Mouse (Mus musculus) C2C12 (cell line): ENCODE measurements at regions not wholly inside any gene's neighbourhood (a gene's known extent, or its start where the extent isn't known, plus 50 kb on each side); places are given as distances from the start of the nearest gene placed in this dataset.

Source experiments
- H3K27me3 ChIP-seq: one replicate; pipeline ENCODE4 v1.6.1; 2011; ENCODE audit not compliant: control insufficient read depth, insufficient read depth, insufficient read length
- H3K36me3 ChIP-seq: one replicate; pipeline ENCODE4 v1.6.1; 2011; ENCODE audit not compliant: control insufficient read depth, insufficient read depth
- H3K4me3 ChIP-seq: one replicate; pipeline ENCODE4 v1.5.1; 2011; ENCODE audit warnings: mild to moderate bottlenecking, control low read depth; ENCODE audit not compliant: poor library complexity, insufficient read depth, severe bottlenecking
- H3K79me2 ChIP-seq: one replicate; pipeline ENCODE4 v1.6.1; 2011; ENCODE audit not compliant: control insufficient read depth, insufficient read depth
- H3K79me3 ChIP-seq: one replicate; pipeline ENCODE4 v1.6.1; 2011; ENCODE audit warnings: low read depth, control low read depth
- H3ac ChIP-seq: one replicate; pipeline ENCODE3; 2011; ENCODE audit warnings: low read depth; ENCODE audit not compliant: control insufficient read depth, insufficient read length
- CEBPB ChIP-seq: IDR thresholded peaks from one replicate; pipeline ENCODE4 v1.6.1; 2011; ENCODE audit warnings: low read depth, mild to moderate bottlenecking, control low read depth, moderate library complexity
- CTCF ChIP-seq: IDR thresholded peaks from one replicate; pipeline ENCODE4 v1.5.1; 2011; ENCODE audit not compliant: control insufficient read depth, insufficient read depth, insufficient read length
- FOSL1 ChIP-seq: IDR thresholded peaks from one replicate; pipeline ENCODE4 v1.8.0; 2011; ENCODE audit warnings: mild to moderate bottlenecking, low read length; ENCODE audit not compliant: poor library complexity, insufficient read depth, severe bottlenecking
- MAX ChIP-seq: IDR thresholded peaks from one replicate; pipeline ENCODE4 v1.6.1; 2011; ENCODE audit warnings: mild to moderate bottlenecking, control low read depth
- MYOD1 ChIP-seq: IDR thresholded peaks from one replicate; pipeline ENCODE4 v1.6.1; 2011; ENCODE audit warnings: low read depth; ENCODE audit not compliant: control insufficient read depth, insufficient read length
- MYOG ChIP-seq: IDR thresholded peaks from one replicate; pipeline ENCODE4 v1.6.1; 2011; ENCODE audit not compliant: control insufficient read depth, insufficient read length; ENCODE audit errors: extremely low read depth
- USF1 ChIP-seq: IDR thresholded peaks from one replicate; pipeline ENCODE4 v1.6.1; 2011; ENCODE audit warnings: low read depth, mild to moderate bottlenecking, control low read depth, moderate library complexity

DNA sequence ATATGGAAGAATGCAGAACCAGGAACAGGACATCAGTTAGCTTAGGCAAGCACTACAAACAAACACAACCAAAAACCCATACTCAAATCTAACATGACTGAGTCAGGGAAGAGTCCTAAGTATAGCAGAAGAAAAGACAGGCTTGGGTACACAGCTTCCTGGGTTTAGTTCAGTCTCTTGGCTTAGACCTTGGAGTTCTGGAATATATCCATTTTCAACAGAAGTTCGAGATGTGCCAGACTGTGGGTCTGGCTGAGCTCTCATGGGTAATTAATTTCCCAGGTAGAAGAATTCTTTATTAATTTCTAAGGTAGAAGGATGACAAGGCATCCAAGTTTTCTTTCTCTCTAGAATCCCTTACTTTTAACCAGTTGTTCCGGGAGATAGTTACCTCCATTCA is 396.2 kb downstream of the Gpam start:
- TF ChIP-seq MYOD1 (no peak), FOSL1 (no peak)
- no peaks in the 10 kb centered on the region for H3K27me3 ChIP-seq
- H3ac ChIP-seq: no peak overlapping the region
- H3K79me2 ChIP-seq: no peaks in the 10 kb centered on the region
- no peaks in the 10 kb centered on the region for H3K79me3 ChIP-seq
- H3K4me3 ChIP-seq: no peak overlapping the region
- H3K36me3 ChIP-seq: no peaks in the 10 kb centered on the region

DNA sequence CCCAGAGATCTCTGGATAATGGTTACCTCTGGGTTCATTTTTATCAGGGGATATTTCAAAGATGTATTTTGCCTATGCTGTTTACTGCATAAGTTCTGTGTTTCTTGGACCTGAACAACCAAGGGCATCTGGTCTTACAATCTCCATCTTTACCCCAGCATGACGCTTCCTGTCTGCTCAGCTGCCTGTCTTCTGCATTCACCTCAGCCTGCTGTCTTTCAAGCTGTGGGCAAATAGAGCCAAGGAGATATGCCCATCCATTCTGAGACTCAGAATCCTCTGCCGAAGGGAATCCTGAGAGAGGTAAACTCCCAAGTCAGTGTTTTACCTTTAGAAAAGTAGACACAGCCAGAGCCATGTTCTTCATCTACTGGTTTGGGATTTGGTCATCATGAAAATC is 396.7 kb downstream of the Gpam start:
- no peaks in the 10 kb centered on the region for H3K27me3 ChIP-seq
- H3K36me3 ChIP-seq: no peaks in the 10 kb centered on the region
- H3K4me3 ChIP-seq: no peak overlapping the region
- H3K79me2 ChIP-seq: no peaks in the 10 kb centered on the region
- H3K79me3 ChIP-seq: no peaks in the 10 kb centered on the region
- H3ac ChIP-seq: no peak overlapping the region
- TF ChIP-seq MAX (no peak), CEBPB (no peak), CTCF (no peak), MYOG (no peak), MYOD1 (no peak), USF1 (no peak), FOSL1 (no peak)

DNA sequence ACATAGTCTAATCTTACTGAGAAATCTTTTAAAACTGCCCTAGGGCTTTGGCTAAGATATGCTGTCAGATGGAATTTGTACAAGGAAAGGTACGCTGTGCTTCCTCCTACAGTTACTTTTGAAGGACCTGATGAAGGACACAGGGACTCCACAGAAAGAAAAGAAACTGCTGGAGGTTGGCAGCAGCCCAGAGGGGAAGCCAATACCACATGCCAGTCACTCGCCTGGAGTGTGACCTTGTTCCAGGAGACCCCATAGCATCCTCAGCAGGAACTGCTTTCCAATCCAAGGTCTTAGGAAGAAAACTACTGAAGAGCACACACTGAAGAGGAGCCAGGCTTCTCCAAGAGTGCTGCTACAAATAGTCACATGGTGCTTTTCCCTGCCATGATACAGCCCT is 404.9 kb downstream of the Gpam start:
- Histone ChIP-seq H3K27me3 (no peaks in the 10 kb centered on the region), H3ac (no peak overlapping the region), H3K4me3 (no peak overlapping the region), H3K36me3 (no peaks in the 10 kb centered on the region), H3K79me2 (no peaks in the 10 kb centered on the region), H3K79me3 (no peaks in the 10 kb centered on the region)
- TF ChIP-seq MAX (no peak), CEBPB (no peak), USF1 (no peak), FOSL1 (no peak), MYOG (no peak), CTCF (no peak)

DNA sequence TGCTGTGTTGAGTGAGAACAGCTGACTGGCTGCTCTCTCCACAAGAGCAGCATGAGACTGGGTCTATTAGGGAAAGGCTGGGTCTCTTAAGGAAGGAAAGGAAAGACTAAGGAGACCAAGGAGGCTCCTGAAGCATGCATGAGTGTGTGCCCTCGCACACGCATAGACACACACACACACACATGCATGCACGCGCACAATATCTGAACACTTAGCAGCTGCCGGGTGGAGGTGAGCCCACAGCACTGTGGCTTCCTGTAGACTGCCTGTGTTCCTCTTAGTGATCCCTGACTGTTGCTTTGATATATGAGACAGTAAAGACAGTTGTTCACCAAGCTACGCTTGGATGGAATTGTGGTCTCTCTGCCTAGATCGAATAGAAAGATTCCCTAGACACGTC is 429.6 kb downstream of the Gpam start:
- no peaks in the 10 kb centered on the region for H3K79me3 ChIP-seq
- no peak overlapping the region for H3ac ChIP-seq
- H3K79me2 ChIP-seq: no peaks in the 10 kb centered on the region
- H3K4me3 ChIP-seq: no peak overlapping the region
- no peak for TF ChIP-seq FOSL1
- TF ChIP-seq MYOG: no peak
- no peak for TF ChIP-seq USF1
- no peak for TF ChIP-seq MAX
- no peak for TF ChIP-seq CTCF
- no peak for TF ChIP-seq CEBPB
- TF ChIP-seq MYOD1: no peak
- H3K27me3 ChIP-seq: no peaks in the 10 kb centered on the region
- no peaks in the 10 kb centered on the region for H3K36me3 ChIP-seq

DNA sequence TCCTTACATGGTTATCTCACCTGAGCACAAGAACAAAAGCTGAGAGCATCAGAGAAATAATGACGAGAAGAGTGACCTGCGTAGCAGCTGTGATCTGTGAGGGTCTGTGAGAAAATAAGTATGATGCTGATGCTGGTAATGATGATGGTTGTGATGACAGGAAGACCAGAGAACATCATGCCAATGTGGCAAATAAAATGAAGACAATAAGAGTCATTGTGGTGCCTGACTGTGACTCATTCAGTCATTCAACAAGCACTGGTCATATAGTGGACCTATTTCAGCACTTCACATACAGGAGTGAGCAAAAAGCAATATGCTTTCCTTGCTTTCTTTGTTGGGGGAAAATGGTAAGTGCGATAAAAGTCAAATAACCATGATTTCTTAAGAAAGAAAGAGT is 433.3 kb downstream of the Gpam start:
- Histone ChIP-seq H3K36me3 (no peaks in the 10 kb centered on the region), H3K4me3 (no peak overlapping the region), H3K27me3 (no peaks in the 10 kb centered on the region), H3K79me2 (no peaks in the 10 kb centered on the region), H3ac (no peak overlapping the region), H3K79me3 (no peaks in the 10 kb centered on the region)
- TF ChIP-seq CEBPB (no peak), FOSL1 (peak; percentile 55), MYOG (no peak), MYOD1 (peak; percentile 70)

DNA sequence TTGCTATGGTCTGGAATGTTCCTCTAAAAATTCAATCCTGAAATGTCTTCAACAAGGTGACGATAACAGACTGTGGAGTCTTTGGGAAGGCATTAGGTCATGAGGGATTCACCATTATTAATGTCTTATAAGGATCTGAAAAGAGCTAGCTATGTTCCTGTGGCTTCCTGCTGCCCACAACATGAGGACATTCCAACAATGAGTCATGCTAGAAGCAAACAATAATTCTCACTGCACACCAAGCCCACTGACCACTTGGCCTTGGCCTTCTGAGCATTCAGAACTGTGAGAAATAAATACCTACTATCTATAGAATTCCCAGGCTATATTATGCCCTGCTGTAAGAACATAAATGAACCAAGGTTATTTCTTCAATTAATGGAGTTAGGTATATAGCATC is 433.9 kb downstream of the Gpam start:
- Histone ChIP-seq H3K79me2 (no peaks in the 10 kb centered on the region), H3ac (no peak overlapping the region), H3K4me3 (no peak overlapping the region), H3K27me3 (no peaks in the 10 kb centered on the region), H3K36me3 (no peaks in the 10 kb centered on the region), H3K79me3 (no peaks in the 10 kb centered on the region)
- TF ChIP-seq MYOG (no peak), FOSL1 (peak; percentile 71), USF1 (no peak), MYOD1 (peak; percentile 51), CEBPB (peak; percentile 34)

DNA sequence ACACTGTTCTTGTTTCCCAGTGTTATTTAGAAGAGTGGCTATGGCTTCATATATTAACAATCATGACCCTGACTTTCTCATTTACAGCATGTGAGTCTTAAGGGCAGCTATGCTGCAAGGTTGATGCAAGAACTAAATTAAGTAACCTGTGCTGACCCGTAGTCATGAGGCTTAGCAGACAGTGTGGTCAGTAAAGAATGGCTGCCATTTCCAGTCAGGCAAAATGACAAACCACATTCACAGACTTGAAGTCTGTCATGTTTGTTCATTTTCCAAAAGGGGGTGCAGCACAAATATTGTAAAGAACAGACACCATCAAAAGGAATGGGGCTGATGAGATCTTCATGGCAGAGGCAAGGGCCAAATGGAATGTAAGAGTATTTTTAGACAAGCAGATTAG is 435.2 kb downstream of the Gpam start:
- H3K36me3 ChIP-seq: no peaks in the 10 kb centered on the region
- no peaks in the 10 kb centered on the region for H3K27me3 ChIP-seq
- H3K79me2 ChIP-seq: no peaks in the 10 kb centered on the region
- no peak for TF ChIP-seq FOSL1
- TF ChIP-seq MYOG: no peak
- no peaks in the 10 kb centered on the region for H3K79me3 ChIP-seq
- no peak overlapping the region for H3ac ChIP-seq
- H3K4me3 ChIP-seq: no peak overlapping the region
